Mouse (Mus musculus) ZHBTc4 (cell line): Measurements from ENCODE around the gene Scarb1.
A peak's percentile ranks its signal among the peaks of the same experiment; 100 is the strongest.
"Not testable (repeated sequence)": the region's sequence is repeated elsewhere in the genome, so short reads cannot be mapped to it uniquely, and the experiment has no call there.

Source experiments
- DNase-seq: peaks from one replicate; pipeline ENCODE4 v3.0.0-alpha.2; 2011; ENCODE audit warnings: low read depth, low spot score

Scarb1 gene

DNA sequence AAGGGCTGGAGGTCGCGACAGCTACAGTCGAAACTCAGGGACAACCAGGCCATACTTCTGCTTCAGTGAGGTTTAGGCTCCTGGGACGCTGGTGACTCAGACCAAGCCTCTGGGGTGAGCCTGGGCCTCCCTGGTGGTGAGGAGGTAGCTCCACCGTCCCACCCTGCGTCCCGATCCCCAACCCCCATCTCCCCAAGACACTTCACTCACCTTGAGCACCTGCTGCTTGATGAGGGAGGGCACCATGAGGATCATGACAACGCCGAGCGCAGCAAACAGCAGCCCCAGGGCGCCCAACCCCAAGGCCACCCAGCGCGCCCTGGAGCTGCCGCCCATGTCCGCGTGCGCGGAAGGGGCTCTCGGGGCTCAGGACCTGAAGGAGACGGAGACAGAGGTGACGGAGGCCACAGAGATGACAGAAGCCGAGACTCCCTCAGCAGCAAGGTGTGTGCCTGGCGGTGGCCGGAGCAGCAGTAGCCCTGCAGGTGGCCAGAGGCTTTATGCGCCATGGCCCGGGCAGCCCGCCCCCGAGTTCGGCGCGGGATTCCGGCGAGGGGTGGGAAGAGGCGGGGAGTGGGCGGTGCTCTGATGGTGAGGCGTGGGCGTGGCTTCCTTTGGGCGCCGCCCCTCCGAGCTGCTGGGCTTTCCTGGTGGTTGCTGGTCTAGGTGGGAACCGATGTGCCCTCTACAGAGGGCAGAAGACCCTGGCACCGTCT lies at the start of gene Scarb1:
TSS of gene Scarb1 (minus strand) at position 548 of the 716 bp plus-strand sequence.
- DNase-seq = peak; percentile 91

GRCm38 (mm10) chr5:125389579-125390441 lies 48.9 kb upstream of the Scarb1 start, which contains the start of gene Ubc:
Gene Ubc (minus strand): TSS chr5:125390202.
- DNase-seq = peak; percentile 90

GRCm38 (mm10) chr5:125389131-125389578 lies 48.3 kb upstream of the Scarb1 start, which contains the start of gene Gm10382:
Gene Gm10382 (plus strand): TSS chr5:125389322.
- DNase-seq = peak; percentile 92

GRCm38 (mm10) chr5:125388358-125389092 lies 47.6 kb upstream of the Scarb1 start:
- DNase-seq = peak; percentile 26

GRCm38 (mm10) chr5:125387295-125387694 lies 46.4 kb upstream of the Scarb1 start:
- not testable (repeated sequence) for DNase-seq

GRCm38 (mm10) chr5:125385215-125385940 lies 44.5 kb upstream of the Scarb1 start:
- DNase-seq = peak; percentile 57

GRCm38 (mm10) chr5:125384512-125385214 lies 43.8 kb upstream of the Scarb1 start:
- DNase-seq = peak; percentile 44

DNA sequence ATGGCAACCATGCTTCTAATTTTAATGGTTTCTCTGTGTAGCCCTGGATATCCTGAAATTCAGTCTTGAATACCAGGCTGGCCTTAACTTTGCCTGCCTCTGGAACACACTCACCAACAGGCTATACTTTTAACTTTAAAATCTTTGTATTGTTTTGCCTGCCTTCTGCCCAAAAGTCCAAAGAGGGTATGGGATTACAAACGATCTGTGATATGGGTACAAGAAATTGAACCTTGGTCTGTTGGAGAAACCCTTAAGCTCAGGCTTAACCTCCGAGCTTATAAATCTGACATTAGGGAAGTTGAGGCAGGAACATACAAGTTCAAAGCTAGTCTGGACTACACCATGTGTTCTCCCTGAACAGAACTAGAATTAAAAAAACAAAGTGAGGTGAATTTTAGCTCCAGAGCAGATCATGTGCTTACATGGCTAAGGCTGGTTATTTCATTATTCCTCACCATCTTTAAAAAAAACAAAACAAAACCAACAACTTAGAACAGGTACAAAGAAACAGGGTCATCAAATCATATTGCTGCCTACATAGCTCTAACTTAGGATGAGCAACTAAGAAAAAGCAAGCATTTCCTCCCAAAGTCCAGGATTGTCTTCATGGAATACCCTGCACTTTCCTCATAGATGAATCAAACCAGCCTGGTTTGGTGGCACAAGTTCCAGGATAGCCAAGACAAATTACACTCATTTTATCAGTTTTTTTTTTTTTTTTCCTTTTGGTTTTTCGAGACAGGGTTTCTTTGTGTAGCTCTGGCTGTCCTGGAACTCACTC lies 42.9 kb upstream of the Scarb1 start:
- no peak for DNase-seq

GRCm38 (mm10) chr5:125382673-125383558 lies 42.0 kb upstream of the Scarb1 start:
- DNase-seq = peak; percentile 69

DNA sequence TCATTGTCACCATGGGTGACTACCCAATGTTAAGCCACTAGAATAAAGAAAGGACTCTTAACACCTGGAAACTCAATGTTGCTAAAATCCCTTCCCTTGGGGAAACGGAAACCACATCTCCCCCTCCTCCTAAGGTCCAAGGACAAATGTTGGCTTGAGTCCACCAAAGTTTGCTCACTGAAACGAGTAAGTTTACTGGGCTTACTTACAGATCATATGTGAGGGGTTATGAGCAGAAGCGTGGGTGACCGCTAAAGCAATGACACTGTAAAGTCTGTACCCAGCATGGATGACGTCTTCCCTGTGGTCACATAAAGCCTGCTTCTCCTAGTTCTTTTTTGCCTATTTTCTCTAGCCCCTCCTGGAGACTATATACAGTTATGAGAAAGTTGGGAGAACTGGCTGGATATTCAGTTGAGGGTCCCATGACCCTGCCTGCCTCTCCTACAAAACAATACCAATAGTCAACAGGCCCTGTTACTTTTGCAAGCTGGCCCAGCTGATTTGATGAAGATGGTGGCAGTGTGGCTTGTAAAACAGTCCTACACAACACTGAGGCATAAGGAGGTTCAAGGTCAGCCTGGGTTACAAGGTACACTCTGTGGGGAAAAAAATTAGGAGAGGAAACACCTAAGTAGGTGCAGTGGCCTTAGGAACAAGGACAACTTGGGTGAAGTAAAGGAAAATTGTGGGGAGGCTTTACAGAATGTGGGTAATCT lies 41.2 kb upstream of the Scarb1 start:
- DNase-seq = no peak

DNA sequence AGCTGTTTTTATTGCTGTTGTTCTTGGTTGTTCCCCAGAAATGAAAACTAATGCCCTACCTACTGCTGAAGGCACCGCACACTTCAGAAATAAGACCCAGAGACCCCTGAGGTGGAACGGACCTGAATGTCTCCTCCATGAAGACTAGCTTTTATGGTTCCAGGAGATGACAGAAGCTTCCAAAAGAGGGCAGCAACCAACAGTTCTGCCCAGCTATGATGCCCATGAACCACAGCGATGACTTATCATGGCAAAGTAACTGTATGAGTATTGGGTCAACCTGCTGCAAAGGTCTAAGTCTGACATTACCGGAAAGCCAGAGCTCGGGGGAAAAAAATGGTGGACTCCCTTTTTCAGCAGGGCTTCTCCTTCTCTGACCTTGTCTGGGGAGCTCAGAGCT lies 38.0 kb upstream of the Scarb1 start:
- DNase-seq = no peak

DNA sequence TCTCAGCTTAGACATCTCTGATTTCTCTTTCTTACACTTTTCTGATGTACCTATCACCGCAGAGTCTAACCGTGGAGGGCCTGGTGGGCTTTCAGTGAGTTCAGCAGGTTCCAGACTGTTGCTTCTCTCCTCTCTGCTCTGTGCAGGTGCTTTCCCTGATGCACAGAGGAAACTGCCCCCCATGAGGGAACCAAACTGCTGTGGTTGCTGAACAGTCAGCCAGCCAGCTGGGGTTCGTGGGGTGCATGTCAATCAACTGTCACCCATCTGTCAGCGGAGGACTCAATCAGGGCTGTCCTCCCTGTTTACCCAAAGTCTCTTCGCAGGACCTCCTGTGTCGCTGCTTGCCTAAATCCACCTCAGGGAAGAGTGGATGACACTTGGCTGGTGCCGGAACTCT lies 36.3 kb upstream of the Scarb1 start:
- no peak for DNase-seq

DNA sequence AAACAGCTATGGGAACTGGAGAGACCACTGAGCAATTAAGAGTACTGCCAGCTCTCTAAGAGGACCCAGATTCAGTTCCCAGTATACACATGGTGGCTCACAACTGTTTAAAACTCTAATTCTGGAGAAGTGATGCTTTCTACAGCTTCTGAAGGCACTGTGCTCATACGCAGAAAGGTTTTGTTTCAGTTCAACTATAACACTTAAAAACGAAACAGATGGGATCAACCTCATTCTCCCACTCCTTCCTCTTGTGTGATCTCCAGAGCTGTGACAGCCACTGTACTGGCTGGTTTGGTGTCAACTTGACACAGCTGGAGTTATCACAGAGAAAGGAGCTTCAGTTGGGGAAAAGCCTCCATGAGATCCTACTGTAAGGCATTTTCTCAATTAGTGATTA lies 35.0 kb upstream of the Scarb1 start:
- no peak for DNase-seq

DNA sequence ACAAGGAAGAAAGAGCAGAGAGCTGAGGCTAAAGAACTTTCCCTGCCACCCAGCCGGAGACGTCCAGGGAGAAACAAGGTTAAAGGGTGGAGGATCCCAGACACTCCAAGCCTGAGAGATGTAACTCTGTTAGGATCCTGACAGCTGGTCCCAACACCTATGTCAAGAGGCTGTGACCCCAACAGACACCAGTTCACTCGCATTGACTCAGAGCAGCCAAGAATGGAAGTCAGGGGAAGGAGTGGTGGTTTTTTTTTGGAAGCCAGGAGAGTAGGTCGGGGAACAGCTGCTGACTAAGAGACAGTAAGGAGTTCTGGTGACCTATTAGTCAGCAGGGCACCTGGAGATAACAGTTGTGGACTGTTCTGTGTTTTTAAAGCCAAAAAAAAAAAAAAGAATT lies 31.1 kb upstream of the Scarb1 start:
- DNase-seq = no peak

DNA sequence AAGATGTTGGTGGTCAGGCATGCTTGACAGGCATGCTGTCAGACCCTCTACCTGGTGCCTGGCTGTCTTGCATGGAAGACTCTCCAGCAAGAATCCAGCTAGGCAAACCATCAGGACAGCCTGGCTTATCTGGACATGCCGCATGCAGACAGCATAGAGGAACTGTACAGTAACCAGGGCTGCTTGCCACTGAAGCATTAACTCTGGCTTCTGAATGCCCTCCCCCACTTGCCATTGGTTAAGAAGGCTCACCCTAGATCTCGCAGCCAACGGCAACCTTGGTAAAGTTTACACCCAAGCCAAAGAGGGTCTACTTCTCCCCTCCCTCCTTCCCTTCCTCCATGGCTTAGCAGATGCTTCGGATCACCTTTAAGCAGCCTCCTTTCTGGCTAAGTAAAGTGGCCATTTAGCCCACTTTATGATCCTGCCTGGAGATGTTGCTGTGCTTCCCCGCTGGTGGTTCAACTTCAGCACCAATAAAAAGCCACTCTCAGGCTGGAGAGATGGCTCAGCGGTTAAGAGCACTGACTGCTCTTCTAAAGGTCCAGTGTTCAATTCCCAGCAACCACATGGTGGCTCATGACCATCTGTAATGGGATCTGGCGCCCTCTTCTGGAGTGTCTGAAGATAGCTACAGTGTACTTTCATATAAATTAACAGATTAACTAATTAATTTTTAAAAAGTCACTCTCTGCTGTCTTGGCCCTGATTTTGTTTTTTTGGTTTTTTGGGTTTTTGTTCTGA lies 30.2 kb upstream of the Scarb1 start:
- peak; percentile 50 for DNase-seq

DNA sequence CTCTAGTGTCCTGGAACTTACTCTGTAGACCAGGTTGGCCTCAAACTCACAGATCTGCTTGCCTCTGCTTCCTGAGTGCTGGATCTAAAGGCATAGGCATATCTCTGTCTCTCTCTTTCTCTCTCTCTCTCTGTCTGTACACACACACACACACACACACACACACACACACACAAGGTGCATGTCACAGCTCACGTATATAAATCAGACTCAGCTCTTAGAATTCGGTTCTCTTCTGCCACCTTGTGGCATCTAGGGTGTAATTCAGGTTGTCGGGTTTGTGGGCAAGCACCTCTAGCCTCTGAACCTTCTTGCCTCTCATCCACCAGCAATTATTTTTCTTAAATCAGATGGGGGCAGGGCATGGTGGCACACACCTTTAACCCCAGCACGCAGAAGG lies 27.7 kb upstream of the Scarb1 start:
- DNase-seq = peak; percentile 81

GRCm38 (mm10) chr5:125368156-125368555 lies 27.3 kb upstream of the Scarb1 start:
- DNase-seq = no peak
